Mouse (Mus musculus) heart, embryonic 10.5 days (tissue): ENCODE measurements around the gene Prdx5. TPM values are rescaled to one million over a fixed set of nuclear protein-coding genes. Genes with fewer than 3 reads are reported as not detected.
"Not testable (repeated sequence)": the region's sequence is repeated elsewhere in the genome, so short reads cannot be mapped to it uniquely, and the experiment has no call there.

ENCODE experiments used
- DNase-seq: peaks from one replicate; pipeline ENCODE4 v3.0.0-alpha.2; 2017; ENCODE audit warnings: low spot score
- H3K27ac ChIP-seq: fragments of 300-500 bp; sonication (generic); 2 replicates; pipeline ENCODE4 v1.5.1; 2016; ENCODE audit warnings: mild to moderate bottlenecking
- H3K27me3 ChIP-seq: fragments of 300-500 bp; sonication (generic); 2 replicates; pipeline ENCODE4 v1.6.1; 2016; ENCODE audit warnings: mild to moderate bottlenecking; ENCODE audit not compliant: poor library complexity, insufficient read depth, severe bottlenecking
- H3K36me3 ChIP-seq: fragments of 300-500 bp; sonication (generic); 2 replicates; pipeline ENCODE4 v1.6.1; 2016; ENCODE audit warnings: mild to moderate bottlenecking, moderate library complexity
- H3K4me1 ChIP-seq: fragments of 300-500 bp; sonication (generic); 2 replicates; pipeline ENCODE4 v1.6.1; 2016; ENCODE audit warnings: mild to moderate bottlenecking
- H3K4me3 ChIP-seq: fragments of 300-500 bp; sonication (generic); 2 replicates; pipeline ENCODE4 v1.5.1; 2016; ENCODE audit warnings: mild to moderate bottlenecking, moderate library complexity
- H3K9me3 ChIP-seq: fragments of 300-500 bp; sonication (generic); 2 replicates; pipeline ENCODE4 v1.6.1; 2016; ENCODE audit warnings: mild to moderate bottlenecking, moderate library complexity
- WGBS: fragments of 180-500 bp; shearing (Covaris S2); methylation state at CpG from one replicate; pipeline ENCODE4 v1.1.7; 2016; 5-methylcytosine and 5-hydroxymethylcytosine counted together
- polyA plus RNA-seq: library from polyadenylated mRNA; unstranded; fragments of >200 nt; fragmentation: Nextera tagmentation; extraction: Ambion mirVana; gene quantifications from 2 replicates; pipeline ENCODE4 v1.2.1, GENCODE M21; 2016

Gene Prdx5
- polyA plus RNA-seq, 1 experiment from 2014 or later: 169 TPM

DNA sequence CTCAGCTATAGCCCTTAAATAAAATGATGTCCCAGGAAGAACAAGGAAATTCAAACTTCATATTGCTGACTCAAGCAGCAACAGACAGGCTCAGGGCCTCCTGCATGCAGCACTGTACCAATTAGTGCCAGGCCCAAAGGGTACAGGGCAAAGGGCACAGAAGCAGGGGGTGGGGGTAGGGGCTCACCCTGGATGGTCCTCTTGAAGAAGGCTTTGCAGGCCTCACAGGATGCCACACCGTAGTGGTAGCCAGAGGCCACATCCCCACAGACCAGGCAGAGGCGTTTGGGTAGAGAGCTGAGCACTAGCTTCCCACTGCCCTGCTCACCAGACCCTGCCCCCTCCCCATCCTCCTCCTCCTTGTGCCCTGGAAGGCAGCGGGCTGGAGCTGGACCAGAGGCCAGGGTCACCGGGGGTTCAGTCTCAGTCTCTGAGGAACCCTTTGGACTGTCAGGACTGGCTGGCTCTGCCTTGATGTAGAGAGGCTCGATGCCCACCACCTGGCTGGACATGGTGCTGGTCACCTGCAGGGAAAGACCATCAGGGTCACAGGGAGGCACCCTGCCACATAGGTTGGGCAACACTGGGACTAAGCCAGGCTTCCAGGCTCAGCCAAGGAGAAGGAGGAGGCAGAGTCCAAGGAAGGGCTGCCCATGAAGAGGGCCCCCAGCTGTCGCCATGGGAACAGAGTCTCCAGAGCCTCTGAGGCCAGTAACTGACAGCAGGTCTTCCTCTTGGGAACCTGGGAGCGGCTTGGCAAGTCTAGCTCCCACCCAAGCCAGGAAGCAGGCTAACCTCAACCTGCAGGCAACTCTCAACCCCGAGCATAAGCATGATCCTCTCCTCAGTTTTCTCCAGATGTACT is 10.2 kb upstream of the Prdx5 start:
- DNase-seq: no peak
- Histone ChIP-seq H3K36me3 (peaks cover 8% of the 10 kb centered on the region; the same call in 1 of the 2 replicates), H3K4me1 (peaks cover 51% of the 10 kb centered on the region), H3K27me3 (peaks cover 27% of the 10 kb centered on the region), H3K27ac (peak overlapping the region; percentile 96), H3K4me3 (peak overlapping the region; percentile 86), H3K9me3 (no peaks in the 10 kb centered on the region)
- WGBS: 46% methylated on average over 8 of the region's 8 CpGs

DNA sequence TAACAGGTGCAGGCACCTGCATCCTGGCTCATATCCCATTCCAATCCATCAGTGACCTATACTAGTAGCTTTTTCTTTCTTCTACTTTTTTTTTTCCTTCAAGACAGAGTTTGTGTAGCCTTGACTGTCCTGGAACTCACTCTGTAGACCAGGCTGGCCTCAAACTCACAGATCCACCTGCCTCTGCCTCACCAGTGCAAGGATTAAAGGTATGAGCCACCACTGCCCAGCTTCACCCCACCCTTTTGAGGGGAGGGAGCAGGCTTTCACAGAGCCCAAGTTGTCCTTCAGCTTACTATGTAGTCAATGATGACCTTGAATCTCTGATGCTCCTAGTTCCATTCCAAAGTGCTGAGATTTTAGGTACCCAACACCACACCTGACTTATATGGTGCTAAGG is 9.5 kb upstream of the Prdx5 start:
- Histone ChIP-seq H3K9me3 (no peaks in the 10 kb centered on the region), H3K27me3 (peaks cover 20% of the 10 kb centered on the region), H3K36me3 (peaks cover 8% of the 10 kb centered on the region; the same call in 1 of the 2 replicates), H3K4me3 (no peak overlapping the region), H3K27ac (no peak overlapping the region), H3K4me1 (peaks cover 48% of the 10 kb centered on the region)
- DNase-seq: no peak

DNA sequence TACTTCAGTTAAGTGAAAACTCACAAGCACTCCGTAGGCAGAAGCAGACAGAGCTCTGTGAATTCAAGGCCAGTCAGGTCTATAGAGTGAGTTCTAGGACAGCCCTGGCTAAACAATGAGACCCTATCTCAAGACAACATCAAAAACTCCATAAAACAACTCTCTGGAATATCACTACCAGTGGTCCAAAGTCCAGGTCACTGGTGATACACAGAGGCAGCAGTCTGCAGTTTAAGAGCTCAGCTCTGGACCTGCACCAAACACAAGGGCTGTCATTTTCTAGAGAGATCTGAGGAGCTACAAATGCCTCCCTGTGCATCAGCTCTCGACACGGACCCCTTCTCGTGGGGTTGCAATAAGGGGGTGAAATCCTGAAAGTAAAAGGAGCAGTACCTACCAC is 8.4 kb upstream of the Prdx5 start:
- Histone ChIP-seq H3K36me3 (peaks cover 17% of the 10 kb centered on the region), H3K4me1 (peaks cover 46% of the 10 kb centered on the region), H3K4me3 (no peak overlapping the region), H3K27me3 (peaks cover 9% of the 10 kb centered on the region), H3K27ac (no peak overlapping the region), H3K9me3 (no peaks in the 10 kb centered on the region)
- WGBS: 91% methylated on average over 4 of the region's 4 CpGs
- DNase-seq: no peak

DNA sequence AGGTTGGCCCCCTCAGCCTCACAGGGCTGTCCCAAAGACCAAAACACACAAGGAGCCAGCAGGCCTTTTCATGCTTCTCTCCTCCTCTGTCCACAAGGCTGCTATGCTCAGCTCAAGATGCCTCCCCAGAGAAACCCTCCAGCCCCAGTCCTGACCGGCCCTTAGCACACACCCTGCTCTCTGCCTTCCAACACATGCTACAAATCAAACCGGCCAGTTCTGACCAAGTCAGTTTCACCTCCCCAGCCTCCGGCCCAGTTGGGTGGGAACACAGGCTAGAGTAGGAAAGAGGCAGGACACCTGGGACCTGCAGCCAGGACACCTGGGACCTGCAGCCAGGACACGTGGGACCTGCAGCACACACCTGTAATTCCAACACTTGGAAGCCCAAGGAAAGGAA is 6.6 kb upstream of the Prdx5 start:
- H3K27me3 ChIP-seq: no peaks in the 10 kb centered on the region
- 84% methylated on average over 4 of the region's 4 CpGs for WGBS
- peaks cover 35% of the 10 kb centered on the region for H3K4me1 ChIP-seq
- H3K27ac ChIP-seq: no peak overlapping the region
- peaks cover 36% of the 10 kb centered on the region for H3K36me3 ChIP-seq
- H3K4me3 ChIP-seq: no peak overlapping the region
- no peak for DNase-seq
- H3K9me3 ChIP-seq: no peaks in the 10 kb centered on the region

DNA sequence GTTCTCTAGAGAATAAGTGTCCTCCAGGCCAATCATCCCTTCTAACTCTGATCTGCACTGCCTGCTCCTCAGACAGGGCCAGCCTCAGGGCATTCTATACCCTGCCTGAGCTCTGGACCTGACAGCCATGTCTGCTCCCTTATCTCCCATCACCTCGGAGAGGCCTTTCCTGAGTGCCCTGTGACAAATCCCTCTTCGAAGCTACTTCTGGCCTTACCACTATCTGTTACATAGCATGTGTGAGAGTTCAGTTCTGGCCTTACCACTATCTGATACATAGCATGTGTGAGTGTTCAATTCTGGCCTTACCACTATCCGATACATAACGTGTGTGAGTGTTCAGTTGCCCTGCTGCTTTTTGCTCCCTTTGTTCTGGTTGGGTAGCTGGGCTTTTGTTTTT is 5.4 kb upstream of the Prdx5 start:
- H3K4me1 ChIP-seq: peaks cover 35% of the 10 kb centered on the region
- H3K4me3 ChIP-seq: no peak overlapping the region
- no peak for DNase-seq
- 43% methylated on average over 4 of the region's 4 CpGs for WGBS
- no peaks in the 10 kb centered on the region for H3K27me3 ChIP-seq
- peaks cover 42% of the 10 kb centered on the region for H3K36me3 ChIP-seq
- 0 out of 2 replicates have a peak overlapping the region, but pooled peaks have one; percentile 31 for H3K27ac ChIP-seq
- H3K9me3 ChIP-seq: no peaks in the 10 kb centered on the region

DNA sequence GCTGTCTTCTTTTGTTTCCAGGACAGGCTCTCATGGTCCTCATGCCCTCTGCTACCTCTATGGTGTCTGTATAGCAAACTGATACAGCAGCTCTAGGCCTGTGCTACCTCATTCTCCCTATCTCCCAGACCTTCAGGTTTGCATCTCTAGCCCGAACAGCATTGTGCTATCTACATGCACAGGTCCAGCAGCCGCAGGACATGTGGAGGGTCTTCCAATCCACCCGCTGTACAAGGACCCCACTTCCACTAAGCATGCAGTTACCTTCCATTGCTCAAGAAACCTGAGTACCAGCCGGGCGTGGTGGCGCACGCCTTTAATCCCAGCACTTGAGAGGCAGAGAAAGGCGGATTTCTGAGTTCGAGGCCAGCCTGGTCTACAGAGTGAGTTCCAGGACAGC is 4.6 kb upstream of the Prdx5 start:
- Histone ChIP-seq H3K27me3 (no peaks in the 10 kb centered on the region), H3K36me3 (peaks cover 40% of the 10 kb centered on the region), H3K4me1 (peaks cover 29% of the 10 kb centered on the region), H3K9me3 (no peaks in the 10 kb centered on the region), H3K27ac (no peak overlapping the region), H3K4me3 (no peak overlapping the region)
- WGBS: 89% methylated on average over 9 of the region's 9 CpGs
- DNase-seq: no peak

DNA sequence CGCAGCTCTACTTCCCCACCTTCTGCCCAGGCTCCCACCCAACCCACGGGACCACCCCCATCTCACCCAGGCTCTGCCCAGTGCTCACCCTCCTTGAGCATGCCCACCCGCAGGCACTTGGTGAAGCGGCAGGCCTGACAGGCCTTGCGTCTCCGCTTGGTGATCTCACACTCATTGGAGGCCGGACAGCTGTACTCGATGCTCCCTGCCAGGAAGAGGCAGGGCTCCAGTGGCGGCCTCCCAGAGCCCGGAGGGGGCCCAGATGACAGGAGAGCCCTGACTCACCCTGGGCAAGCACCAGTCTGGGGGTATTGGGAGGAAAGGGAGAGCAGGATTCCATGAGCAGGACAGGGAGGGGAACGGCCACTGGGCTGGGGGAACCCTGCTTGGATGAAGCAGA is 4.1 kb upstream of the Prdx5 start:
- Histone ChIP-seq H3K9me3 (no peaks in the 10 kb centered on the region), H3K4me1 (peaks cover 28% of the 10 kb centered on the region), H3K4me3 (no peak overlapping the region), H3K27ac (no peak overlapping the region), H3K27me3 (no peaks in the 10 kb centered on the region), H3K36me3 (peaks cover 38% of the 10 kb centered on the region)
- DNase-seq: no peak
- 88% methylated on average over 11 of the region's 11 CpGs for WGBS

DNA sequence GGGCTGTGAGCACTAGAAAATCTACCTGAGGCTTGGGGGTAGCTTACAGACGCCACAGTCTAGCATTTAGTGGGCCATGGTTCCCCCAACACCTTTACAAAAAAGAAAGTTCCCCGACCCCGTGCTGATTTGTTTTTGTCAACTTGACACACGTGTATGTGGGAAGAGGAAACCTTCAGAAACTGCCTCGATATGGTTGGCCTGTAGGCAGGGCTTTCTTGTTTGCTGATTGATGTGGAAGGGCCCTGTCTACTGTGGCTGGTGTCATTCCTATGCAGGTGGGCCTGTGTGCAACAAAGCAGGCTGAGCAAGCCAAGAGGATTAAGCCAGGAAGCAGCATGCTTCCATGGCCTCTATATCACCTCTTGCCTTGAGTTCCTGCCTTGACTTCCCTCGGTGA is 3.1 kb upstream of the Prdx5 start:
- no peaks in the 10 kb centered on the region for H3K9me3 ChIP-seq
- WGBS: 85% methylated on average over 6 of the region's 6 CpGs
- no peak overlapping the region for H3K27ac ChIP-seq
- peaks cover 38% of the 10 kb centered on the region for H3K4me1 ChIP-seq
- DNase-seq: no peak
- H3K36me3 ChIP-seq: peaks cover 34% of the 10 kb centered on the region
- H3K4me3 ChIP-seq: no peak overlapping the region
- no peaks in the 10 kb centered on the region for H3K27me3 ChIP-seq

DNA sequence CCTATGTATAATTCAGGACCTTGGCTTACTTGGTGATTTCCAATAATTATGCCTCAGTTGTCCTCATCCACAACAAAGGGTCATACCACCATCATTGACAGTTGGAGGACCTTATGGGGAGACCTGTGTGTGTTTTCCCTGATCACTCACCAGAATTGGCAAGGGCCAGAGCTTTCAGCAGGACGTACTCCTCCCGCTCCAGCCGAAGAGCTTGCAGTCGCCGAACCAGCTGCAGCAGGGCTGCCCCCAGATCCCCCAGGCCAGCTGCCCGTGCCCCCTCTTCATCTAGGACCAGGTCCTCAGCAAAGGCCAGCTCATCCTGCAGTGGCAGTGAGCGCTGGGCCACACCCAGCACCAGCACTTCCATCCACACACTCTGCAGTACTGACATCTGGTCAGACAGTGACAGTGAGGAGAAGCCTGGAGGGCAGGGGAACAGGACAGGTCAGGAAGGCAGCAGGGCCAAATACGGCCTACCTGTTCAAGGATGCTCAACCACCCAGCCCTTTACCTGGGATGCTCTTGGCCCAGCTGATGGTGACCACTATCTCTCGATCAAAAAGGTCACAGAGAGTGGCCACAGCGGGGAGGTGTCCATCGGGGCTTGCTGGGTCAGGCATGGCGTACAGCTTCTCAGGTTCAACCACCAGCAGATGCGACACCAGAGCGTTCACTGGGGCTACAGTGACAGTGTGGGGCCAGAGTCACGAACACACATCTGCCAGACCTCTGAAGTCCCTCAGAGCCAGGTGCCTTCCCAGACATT is 2.5 kb upstream of the Prdx5 start:
- Histone ChIP-seq H3K9me3 (no peaks in the 10 kb centered on the region), H3K4me3 (no peak overlapping the region)

DNA sequence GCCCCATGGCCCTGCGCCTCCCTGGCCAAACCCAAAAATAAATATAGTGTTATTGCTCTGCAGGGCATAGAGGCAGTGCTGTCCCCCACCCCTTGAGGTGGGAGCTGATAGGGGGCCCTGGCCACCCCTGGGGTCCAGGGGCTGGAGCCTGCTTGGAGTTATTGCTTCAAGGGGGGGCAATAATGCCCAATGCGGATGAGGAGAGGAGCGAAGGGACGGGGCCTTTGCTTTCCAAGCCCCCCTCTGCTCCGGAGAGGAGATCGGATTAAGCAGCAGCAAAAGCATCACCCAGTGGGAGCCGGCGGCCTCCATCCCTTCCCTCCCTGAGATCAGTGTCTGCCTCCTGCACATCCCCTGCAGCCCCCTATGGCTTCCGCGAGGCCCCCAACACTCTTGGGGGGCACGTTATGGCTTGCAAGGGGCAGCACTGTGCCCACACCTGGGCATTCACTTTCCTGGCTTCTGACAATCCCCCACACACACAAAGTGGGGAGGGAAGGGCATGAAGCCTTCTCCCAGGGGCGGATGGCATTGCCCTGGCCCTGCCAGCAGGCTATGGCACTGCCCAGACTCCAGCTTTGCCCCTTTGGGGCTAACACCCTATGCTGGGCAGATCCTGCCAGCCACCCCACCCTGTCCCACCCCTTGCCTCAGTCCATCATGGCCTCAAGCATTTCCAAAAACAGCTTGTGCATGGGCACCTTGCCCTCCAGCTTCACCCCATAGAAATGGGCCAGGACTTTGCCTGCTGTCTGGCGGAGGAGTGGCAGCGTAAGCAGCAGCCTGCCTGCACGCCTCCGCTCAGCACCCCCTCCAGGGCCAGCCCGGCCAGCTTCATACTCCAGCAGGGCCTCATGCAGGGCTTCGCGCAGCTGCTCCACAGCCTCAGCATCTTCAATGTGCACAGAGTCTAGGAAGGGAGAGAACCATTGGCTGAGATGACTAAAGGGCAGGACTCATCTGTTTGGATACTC is 1.5 kb upstream of the Prdx5 start:
- Histone ChIP-seq H3K27me3 (no peaks in the 10 kb centered on the region), H3K9me3 (no peaks in the 10 kb centered on the region), H3K4me1 (peaks cover 46% of the 10 kb centered on the region), H3K36me3 (peaks cover 44% of the 10 kb centered on the region), H3K27ac (peak overlapping the region; percentile 17; the same call in 1 of the 2 replicates), H3K4me3 (peak overlapping the region; percentile 76)
- peak; percentile 74 for DNase-seq
- 83% methylated on average over 19 of the region's 19 CpGs for WGBS

More for the DNA sequence above, 2.5 kb upstream of the Prdx5 start:
- Histone ChIP-seq H3K4me1 (peaks cover 44% of the 10 kb centered on the region), H3K36me3 (peaks cover 34% of the 10 kb centered on the region), H3K27ac (no peak overlapping the region), H3K27me3 (no peaks in the 10 kb centered on the region)
- DNase-seq: no peak
- 95% methylated on average over 15 of the region's 15 CpGs for WGBS

DNA sequence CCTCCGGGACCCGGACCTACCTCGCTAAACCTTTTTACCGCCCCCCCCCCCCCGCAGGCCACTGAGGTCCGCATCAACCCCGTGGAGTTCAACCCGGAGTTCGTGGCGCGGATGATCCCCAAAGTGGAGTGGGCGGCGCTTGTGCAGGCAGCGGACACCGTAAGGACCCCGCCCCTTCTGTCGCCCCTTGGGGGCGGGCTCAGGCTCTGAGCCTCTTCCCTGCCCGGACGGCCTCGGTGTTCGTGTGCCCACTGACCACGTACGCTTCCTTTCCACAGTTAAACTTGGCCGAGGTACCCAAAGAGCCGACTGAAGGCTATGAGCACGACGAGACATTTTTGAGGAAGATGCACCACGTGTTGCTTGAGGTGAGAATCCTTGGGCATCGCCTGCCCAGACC is 400 bp upstream of the Prdx5 start:
- Histone ChIP-seq H3K4me1 (peaks cover 42% of the 10 kb centered on the region), H3K36me3 (peaks cover 54% of the 10 kb centered on the region), H3K27ac (peak overlapping the region; percentile 96), H3K4me3 (peak overlapping the region; percentile 76)
- not testable (repeated sequence) for H3K27me3 ChIP-seq, H3K9me3 ChIP-seq
- WGBS: under 1% methylated on average over 28 of the region's 30 CpGs
- peak; percentile 87 for DNase-seq

DNA sequence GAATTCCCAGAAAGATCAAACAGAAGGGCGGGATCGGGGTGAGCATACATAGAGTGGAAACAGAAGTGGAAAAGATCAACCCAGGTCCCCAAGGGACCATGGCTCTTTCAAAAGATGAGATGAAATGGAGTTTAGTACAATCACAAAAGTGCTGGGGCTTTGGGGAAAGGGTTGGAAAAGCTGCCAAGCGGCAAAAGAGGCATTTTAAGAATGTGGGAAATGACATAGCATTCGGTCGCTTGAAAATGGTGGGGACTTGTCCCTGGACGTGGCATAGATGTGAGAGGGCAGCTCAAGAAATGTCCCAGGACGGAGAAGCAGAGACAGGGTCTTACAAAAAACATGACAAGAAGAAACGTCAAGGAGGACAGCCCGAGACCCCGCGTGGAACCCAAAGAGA is 885 bp downstream of the Prdx5 start:
- peaks cover 37% of the 10 kb centered on the region for H3K4me1 ChIP-seq
- WGBS: 10% methylated on average over 11 of the region's 11 CpGs
- no peak for DNase-seq
- H3K4me3 ChIP-seq: peak overlapping the region; percentile 76
- peaks cover 62% of the 10 kb centered on the region for H3K36me3 ChIP-seq
- no peaks in the 10 kb centered on the region for H3K9me3 ChIP-seq
- peak overlapping the region; percentile 96 for H3K27ac ChIP-seq
- H3K27me3 ChIP-seq: no peaks in the 10 kb centered on the region
